Mouse (Mus musculus): ENCODE measurements at regions not wholly inside any gene's neighbourhood (a gene's known extent, or its start where the extent isn't known, plus 50 kb on each side); places are given as distances from the start of the nearest gene placed in this dataset.

DNA sequence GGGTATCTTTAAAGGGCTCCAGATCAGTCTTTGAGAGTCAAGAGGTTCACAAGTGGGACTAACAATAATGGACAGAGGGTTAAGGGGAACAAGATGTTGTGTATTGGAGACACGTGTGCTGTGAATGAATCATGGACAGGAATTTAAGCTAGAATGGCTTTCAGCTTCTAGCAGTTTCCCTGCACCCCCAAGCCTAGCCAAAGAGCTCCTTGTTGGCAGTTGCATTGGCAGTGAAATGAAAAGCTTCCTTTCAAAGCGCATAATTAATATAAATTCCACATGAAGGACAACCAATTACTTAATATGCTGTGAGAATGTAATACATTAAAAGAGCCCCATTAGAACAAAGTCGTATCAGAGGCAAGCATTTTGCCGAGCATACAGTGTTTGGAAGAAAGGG, 153.4 kb upstream of the Hs3st3a1 start:
- no peak for TF ChIP-seq UBTF (IDR thresholded peaks at IDR 0.05; ENCODE audit: low read depth, low read length)
- TF ChIP-seq KAT2A (IDR thresholded peaks at IDR 0.05; ENCODE audit: insufficient replicate concordance, low read length), result no peak
- TF ChIP-seq MAFK (IDR thresholded peaks at IDR 0.05; ENCODE audit: insufficient replicate concordance, low read length), result no peak
- no peak for TF ChIP-seq CTCF (conservative IDR thresholded peaks at IDR 0.05 in 1 of 2, IDR thresholded peaks at IDR 0.05 in 1 of 2; ENCODE audit: low read depth in 2 of 2, low read length in 2 of 2)
- TF ChIP-seq ZMIZ1 (IDR thresholded peaks at IDR 0.05; ENCODE audit: low read depth, low read length), result no peak
- no peak for TF ChIP-seq HCFC1 (IDR thresholded peaks at IDR 0.05; ENCODE audit: low read depth, low read length)

Measured in CH12.LX (cell line).